Mouse (Mus musculus) lung, adult 2 months (tissue): ENCODE data around the gene Mei1.

Source experiments
- CTCF ChIP-seq: fragments of 200-500 bp; IDR thresholded peaks from 2 replicates; pipeline ENCODE4 v1.5.1; 2011; ENCODE audit warnings: mild to moderate bottlenecking, low read length, control low read depth; ENCODE audit not compliant: insufficient read depth
- POLR2A ChIP-seq: fragments of 200-500 bp; IDR thresholded peaks from 2 replicates; pipeline ENCODE4 v1.6.1; 2011; ENCODE audit warnings: low read depth, mild to moderate bottlenecking, control low read depth, low read length, borderline replicate concordance; ENCODE audit errors: extremely low read depth

GRCm38 (mm10) chr15:82140355-82140754, 70.6 kb downstream of the Mei1 start:
- TF ChIP-seq CTCF (no peak), POLR2A (no peak)
